Mouse (Mus musculus): ENCODE data around the gene 2900026A02Rik. TPM values are rescaled to one million over a fixed set of nuclear protein-coding genes. Genes with fewer than 3 reads are reported as not detected.
A peak's percentile ranks its signal among the peaks of the same experiment; 100 is the strongest.

Gene 2900026A02Rik
- polyA plus RNA-seq, 1 experiment from 2014 or later = 2.7 TPM

DNA sequence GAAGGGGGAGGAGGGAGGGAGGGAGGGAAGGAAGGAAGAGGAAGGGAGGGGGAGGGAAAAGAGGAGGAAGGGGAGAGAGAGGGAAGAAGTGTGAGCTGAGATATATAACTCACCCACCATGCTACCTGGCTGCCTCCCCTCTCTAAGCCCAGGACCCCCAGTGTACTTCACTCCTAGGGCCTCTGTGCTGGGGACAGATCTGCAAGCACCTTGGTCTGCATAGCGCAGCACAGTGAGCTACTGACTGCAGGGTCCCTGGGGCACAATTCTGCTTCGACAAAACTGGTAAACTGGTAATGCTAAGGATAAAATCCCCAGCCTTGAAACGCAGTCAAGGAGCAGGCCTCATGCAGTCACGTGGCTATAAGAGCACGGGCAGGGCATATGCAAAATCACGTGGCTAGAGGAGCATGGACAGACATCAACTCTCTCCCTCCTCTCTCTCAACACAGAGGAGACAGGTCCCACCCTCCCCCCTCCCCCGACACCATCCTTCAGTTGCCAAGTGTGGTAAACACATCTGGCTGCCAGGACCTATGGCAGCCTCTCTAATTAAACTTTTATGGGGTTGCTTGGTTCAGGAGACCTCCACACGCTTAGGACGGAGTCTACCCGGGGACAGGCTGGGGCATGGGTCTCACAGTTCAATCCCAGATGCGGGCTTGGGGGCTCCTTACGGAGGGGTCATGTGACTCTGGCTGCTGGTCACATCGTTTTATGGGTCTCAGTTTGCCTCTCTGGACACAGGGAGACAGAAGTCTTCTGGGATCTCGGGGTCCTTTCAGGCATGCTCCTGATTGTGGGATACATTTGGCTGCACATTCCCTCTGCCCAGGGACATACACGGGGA is 100.1 kb downstream of the 2900026A02Rik start:
- Histone ChIP-seq H3K36me3 (replicated peaks; ENCODE audit: insufficient read depth, low read length) (no peaks in the 10 kb centered on the region), H3K4me2 (ENCODE audit: low read depth, low read length) (no peak overlapping the region), H3K4me3 (ENCODE audit: low read depth, low read length) (no peak overlapping the region), H3K9ac (replicated peaks) (no peak overlapping the region), H3K27me3 (ENCODE audit: insufficient read depth, low read length) (no peaks in the 10 kb centered on the region), H3K9me3 (ENCODE audit: low read length) (no peaks in the 10 kb centered on the region), H3K27ac (ENCODE audit: low read depth) (no peak overlapping the region), H3K4me1 (ENCODE audit: insufficient read depth) (peaks cover 35% of the 10 kb centered on the region)
- no peak for ATAC-seq
- TF ChIP-seq CTCF (IDR thresholded peaks at IDR 0.05; ENCODE audit: low read depth) (no peak), EP300 (IDR thresholded peaks at IDR 0.05; ENCODE audit: low read depth) (no peak)
- 42% methylated on average over 15 of the region's 15 CpGs for WGBS (ENCODE audit: insufficient replicate concordance)
- DNase-seq = no peak

DNA sequence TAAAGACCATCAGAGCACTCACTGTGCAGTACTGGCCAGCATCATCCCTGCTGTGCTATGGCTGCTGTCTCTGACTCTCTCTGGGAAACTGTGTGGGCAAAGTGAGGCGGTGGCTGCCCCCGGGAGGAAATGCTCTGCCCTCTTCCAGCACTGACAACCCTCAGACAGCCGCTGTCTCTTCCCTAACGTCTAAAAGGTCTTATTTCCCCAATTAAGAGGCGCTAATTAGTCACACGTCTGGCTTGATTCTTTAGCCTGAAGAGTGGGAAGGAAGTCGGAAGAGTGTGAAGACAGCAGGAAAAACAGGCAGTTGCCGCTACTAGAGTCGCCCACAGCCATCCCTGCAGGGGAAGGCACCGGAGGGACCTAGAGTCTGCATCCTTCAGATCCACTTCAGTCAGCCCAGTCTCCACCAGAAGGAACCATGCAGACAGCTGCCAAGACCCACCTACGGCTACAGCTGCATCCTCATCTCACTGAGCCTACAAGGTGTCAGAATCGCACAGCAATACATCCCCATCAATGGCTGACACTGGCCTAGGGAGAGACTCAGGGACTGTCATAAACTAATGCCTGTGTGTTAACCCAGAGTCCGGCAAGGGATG is 101.1 kb downstream of the 2900026A02Rik start:
- 0 out of 2 replicates have a peak overlapping the region, but pooled peaks have one; percentile 7 for H3K4me3 ChIP-seq (ENCODE audit: low read depth, low read length)

DNA sequence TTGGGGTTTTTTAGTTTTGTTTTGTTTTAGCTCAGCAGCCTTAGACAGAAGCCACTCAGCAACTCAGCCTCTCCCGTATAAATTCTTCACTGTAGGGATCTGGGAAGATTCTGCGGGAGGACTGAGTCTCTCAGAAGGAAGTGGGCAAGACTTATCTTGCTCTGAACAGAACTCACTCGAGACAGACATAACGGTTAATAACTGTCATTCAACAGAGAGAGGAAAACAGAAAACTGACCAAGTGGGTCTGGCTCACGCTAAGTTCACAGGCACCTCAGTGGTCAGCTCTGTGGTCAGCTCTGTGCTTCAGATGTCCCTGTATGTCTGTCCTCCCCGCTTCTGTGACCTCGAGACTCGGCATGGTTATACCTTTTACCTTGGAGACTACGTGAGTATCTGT is 101.7 kb downstream of the 2900026A02Rik start:
- Histone ChIP-seq H3K27ac (ENCODE audit: low read depth) (peak overlapping the region; percentile 30; the same call in 1 of the 2 replicates), H3K9ac (replicated peaks) (peak overlapping the region; percentile 21; the same call in 1 of the 2 replicates), H3K9me3 (ENCODE audit: low read length) (no peaks in the 10 kb centered on the region), H3K36me3 (replicated peaks; ENCODE audit: insufficient read depth, low read length) (no peaks in the 10 kb centered on the region), H3K4me3 (ENCODE audit: low read depth, low read length) (0 out of 2 replicates have a peak overlapping the region, but pooled peaks have one; percentile 7), H3K27me3 (ENCODE audit: insufficient read depth, low read length) (no peaks in the 10 kb centered on the region), H3K4me1 (ENCODE audit: insufficient read depth) (peaks cover 51% of the 10 kb centered on the region), H3K4me2 (ENCODE audit: low read depth, low read length) (peak overlapping the region; percentile 57)
- TF ChIP-seq CTCF (IDR thresholded peaks at IDR 0.05; ENCODE audit: low read depth) (no peak), EP300 (IDR thresholded peaks at IDR 0.05; ENCODE audit: low read depth) (no peak; the same call in 1 of the 2 replicates)
- no peak for DNase-seq
- WGBS (ENCODE audit: insufficient replicate concordance) = 27% methylated on average over 9 of the region's 9 CpGs
- no peak for ATAC-seq

More for the DNA sequence above, 101.1 kb downstream of the 2900026A02Rik start:
- WGBS (ENCODE audit: insufficient replicate concordance) = 23% methylated on average over 13 of the region's 13 CpGs
- ATAC-seq (no peak), DNase-seq (no peak)
- H3K4me2 ChIP-seq (ENCODE audit: low read depth, low read length) = peak overlapping the region; percentile 57
- H3K36me3 ChIP-seq (replicated peaks; ENCODE audit: insufficient read depth, low read length) = no peaks in the 10 kb centered on the region
- H3K27ac ChIP-seq (ENCODE audit: low read depth) = peak overlapping the region; percentile 30; the same call in 1 of the 2 replicates
- H3K27me3 ChIP-seq (ENCODE audit: insufficient read depth, low read length) = no peaks in the 10 kb centered on the region
- no peaks in the 10 kb centered on the region for H3K9me3 ChIP-seq (ENCODE audit: low read length)
- peak overlapping the region; percentile 21; the same call in 1 of the 2 replicates for H3K9ac ChIP-seq (replicated peaks)
- no peak for TF ChIP-seq CTCF (IDR thresholded peaks at IDR 0.05; ENCODE audit: low read depth)
- TF ChIP-seq EP300 (IDR thresholded peaks at IDR 0.05; ENCODE audit: low read depth) = no peak
- H3K4me1 ChIP-seq (ENCODE audit: insufficient read depth) = peaks cover 45% of the 10 kb centered on the region

DNA sequence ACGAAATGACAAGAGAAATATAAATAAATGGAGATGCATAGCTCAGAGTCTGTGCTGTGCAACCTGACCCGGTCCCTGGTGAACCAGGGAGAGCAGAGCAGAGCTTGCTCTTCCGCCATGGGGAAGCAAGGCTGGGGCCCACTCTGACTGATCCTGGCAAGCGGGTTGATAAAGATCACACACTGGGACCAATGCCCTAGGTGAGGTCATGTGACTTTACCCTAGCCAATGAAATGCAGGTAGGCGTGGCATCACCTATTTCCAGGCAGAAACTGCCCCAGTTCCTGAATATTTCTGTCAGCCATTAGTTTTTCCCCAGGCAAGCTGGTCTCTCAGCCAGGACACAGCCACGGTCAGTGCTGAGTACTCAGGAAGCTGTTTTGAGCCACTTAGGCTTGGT is 102.3 kb downstream of the 2900026A02Rik start:
- Histone ChIP-seq H3K9me3 (ENCODE audit: low read length) (no peaks in the 10 kb centered on the region), H3K36me3 (replicated peaks; ENCODE audit: insufficient read depth, low read length) (no peaks in the 10 kb centered on the region), H3K4me2 (ENCODE audit: low read depth, low read length) (peak overlapping the region; percentile 57), H3K27ac (ENCODE audit: low read depth) (0 out of 2 replicates have a peak overlapping the region, but pooled peaks have one; percentile 13), H3K4me1 (ENCODE audit: insufficient read depth) (peaks cover 57% of the 10 kb centered on the region), H3K27me3 (ENCODE audit: insufficient read depth, low read length) (no peaks in the 10 kb centered on the region), H3K4me3 (ENCODE audit: low read depth, low read length) (no peak overlapping the region), H3K9ac (replicated peaks) (no peak overlapping the region; the same call in 1 of the 2 replicates)
- DNase-seq = peak; percentile 75
- peak; percentile 65 for ATAC-seq
- WGBS (ENCODE audit: insufficient replicate concordance) = 12% methylated on average over 6 of the region's 6 CpGs
- TF ChIP-seq CTCF (IDR thresholded peaks at IDR 0.05; ENCODE audit: low read depth) (no peak), EP300 (IDR thresholded peaks at IDR 0.05; ENCODE audit: low read depth) (no peak)

DNA sequence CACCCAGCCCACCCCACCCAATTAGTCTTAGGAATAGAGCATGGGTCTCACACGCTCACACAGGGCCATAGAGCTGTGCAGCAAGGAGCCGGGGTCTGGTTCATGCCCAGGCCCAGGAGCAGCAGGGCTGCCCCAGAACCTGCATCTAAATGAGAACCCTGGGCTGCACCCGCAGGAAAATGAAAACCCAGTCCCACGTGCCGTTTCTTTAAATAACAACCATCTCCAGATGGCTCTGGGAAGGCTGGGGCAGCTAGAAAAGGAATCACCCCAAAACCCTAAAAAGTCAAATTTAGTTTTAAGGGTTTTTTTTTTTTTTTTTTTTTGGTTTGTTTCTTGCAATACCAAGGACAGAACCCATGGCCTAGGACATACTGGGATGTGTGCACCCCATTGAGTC is 103.7 kb downstream of the 2900026A02Rik start:
- peaks cover 55% of the 10 kb centered on the region for H3K4me1 ChIP-seq (ENCODE audit: insufficient read depth)
- H3K9me3 ChIP-seq (ENCODE audit: low read length) = no peaks in the 10 kb centered on the region
- no peak overlapping the region for H3K27ac ChIP-seq (ENCODE audit: low read depth)
- TF ChIP-seq EP300 (IDR thresholded peaks at IDR 0.05; ENCODE audit: low read depth) = no peak
- no peak for TF ChIP-seq CTCF (IDR thresholded peaks at IDR 0.05; ENCODE audit: low read depth)
- no peak overlapping the region for H3K9ac ChIP-seq (replicated peaks)
- ATAC-seq = no peak
- no peaks in the 10 kb centered on the region for H3K27me3 ChIP-seq (ENCODE audit: insufficient read depth, low read length)
- no peak overlapping the region for H3K4me3 ChIP-seq (ENCODE audit: low read depth, low read length)
- H3K4me2 ChIP-seq (ENCODE audit: low read depth, low read length) = no peak overlapping the region
- H3K36me3 ChIP-seq (replicated peaks; ENCODE audit: insufficient read depth, low read length) = no peaks in the 10 kb centered on the region
- no peak for DNase-seq
- WGBS (ENCODE audit: insufficient replicate concordance) = 84% methylated on average over 5 of the region's 5 CpGs

DNA sequence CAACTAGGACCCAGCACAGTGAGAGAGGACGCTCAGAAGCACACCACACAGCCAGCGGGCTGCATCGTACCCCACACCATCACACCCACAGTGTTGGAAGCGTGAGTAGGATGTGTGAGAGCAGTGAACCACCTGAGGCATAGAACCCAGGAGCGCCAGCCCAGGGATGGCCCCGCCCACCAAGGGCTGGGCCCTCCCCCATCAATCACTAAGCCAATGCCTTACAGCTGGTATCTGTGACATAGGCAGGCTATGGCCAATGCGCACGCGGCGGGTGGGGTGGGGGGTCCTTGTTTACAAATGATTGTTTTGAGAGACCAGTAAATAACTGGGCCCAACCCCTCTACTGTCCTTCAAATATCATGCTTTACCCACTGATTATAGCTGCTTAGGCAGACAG is 105.1 kb downstream of the 2900026A02Rik start:
- Histone ChIP-seq H3K27ac (ENCODE audit: low read depth) (no peak overlapping the region), H3K4me2 (ENCODE audit: low read depth, low read length) (no peak overlapping the region), H3K9me3 (ENCODE audit: low read length) (no peaks in the 10 kb centered on the region), H3K4me3 (ENCODE audit: low read depth, low read length) (no peak overlapping the region), H3K4me1 (ENCODE audit: insufficient read depth) (peaks cover 46% of the 10 kb centered on the region), H3K36me3 (replicated peaks; ENCODE audit: insufficient read depth, low read length) (no peaks in the 10 kb centered on the region), H3K27me3 (ENCODE audit: insufficient read depth, low read length) (no peaks in the 10 kb centered on the region), H3K9ac (replicated peaks) (no peak overlapping the region)
- TF ChIP-seq CTCF (IDR thresholded peaks at IDR 0.05; ENCODE audit: low read depth) (no peak), EP300 (IDR thresholded peaks at IDR 0.05; ENCODE audit: low read depth) (no peak)
- ATAC-seq (no peak), DNase-seq (no peak)
- WGBS (ENCODE audit: insufficient replicate concordance) = 79% methylated on average over 10 of the region's 10 CpGs
